Mouse (Mus musculus) bone marrow, adult 2 months (tissue): ENCODE data around the gene Epha3.

ENCODE experiments used
- CTCF ChIP-seq: fragments of 200-500 bp; IDR thresholded peaks from 2 replicates; pipeline ENCODE4 v1.5.1; 2011; ENCODE audit warnings: low read length, control low read depth; ENCODE audit not compliant: control insufficient read depth, insufficient read depth
- POLR2A ChIP-seq: fragments of 200-500 bp; IDR thresholded peaks from 2 replicates; pipeline ENCODE4 v1.6.1; 2011; ENCODE audit warnings: low read depth, mild to moderate bottlenecking, control low read depth, low read length, borderline replicate concordance; ENCODE audit not compliant: control insufficient read depth

DNA sequence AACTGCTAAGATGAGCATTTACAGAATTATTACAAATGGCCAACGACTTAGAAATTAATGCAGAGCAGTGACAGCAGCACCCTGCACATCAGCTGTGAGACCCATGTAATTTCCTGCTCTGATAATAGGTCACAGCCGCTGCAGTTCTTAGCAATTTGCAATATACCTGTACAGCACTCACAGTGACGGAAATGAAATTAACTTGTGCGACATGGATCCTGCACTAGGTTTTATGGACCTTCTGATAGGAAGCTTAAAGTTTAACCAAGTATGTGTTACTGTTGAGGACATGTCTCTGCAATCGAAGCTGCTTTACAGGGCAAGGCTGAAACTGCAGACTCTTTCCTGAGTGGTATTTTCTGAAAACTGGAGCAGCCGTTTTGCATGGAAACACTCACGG lies 80.4 kb downstream of the Epha3 start:
- TF ChIP-seq POLR2A (no peak), CTCF (no peak)
